Mouse (Mus musculus) embryonic fibroblast, embryonic 13.5 days (primary cell): ENCODE measurements at regions not wholly inside any gene's neighbourhood (a gene's known extent, or its start where the extent isn't known, plus 50 kb on each side); places are given as distances from the start of the nearest gene placed in this dataset.
A peak's percentile ranks its signal among the peaks of the same experiment; 100 is the strongest.

Experiments
- H3K27ac ChIP-seq: 2 replicates; pipeline ENCODE4 v1.5.1; 2012; ENCODE audit warnings: low read length, control low read depth, inconsistent platforms; ENCODE audit not compliant: insufficient read depth
- H3K4me1 ChIP-seq: 2 replicates; pipeline ENCODE4 v1.6.1; 2011; ENCODE audit warnings: low read length; ENCODE audit not compliant: control insufficient read depth, insufficient read depth
- H3K4me3 ChIP-seq: 2 replicates; pipeline ENCODE4 v1.5.1; 2011; ENCODE audit warnings: mild to moderate bottlenecking, control low read depth, low read length; ENCODE audit not compliant: insufficient read depth
- CTCF ChIP-seq: IDR thresholded peaks from 2 replicates; pipeline ENCODE4 v1.5.1; 2011; ENCODE audit warnings: mild to moderate bottlenecking, control low read depth, low read length, moderate library complexity, borderline replicate concordance; ENCODE audit not compliant: insufficient read depth
- POLR2A ChIP-seq: IDR thresholded peaks from 2 replicates; pipeline ENCODE4 v1.6.1; 2011; ENCODE audit warnings: low read depth, mild to moderate bottlenecking, control low read depth, low read length, moderate library complexity

- Histone ChIP-seq H3K27ac (no peak overlapping the region), H3K4me1 (no peaks in the 10 kb centered on the region), H3K4me3 (no peak overlapping the region)
- TF ChIP-seq POLR2A (no peak), CTCF (no peak)
Observed at GRCm38 (mm10) chr11:45200714-45201405, 583.7 kb downstream of the Ebf1 start.

- no peak overlapping the region for H3K4me3 ChIP-seq
- peaks cover 3% of the 10 kb centered on the region; the same call in 1 of the 2 replicates for H3K4me1 ChIP-seq
- TF ChIP-seq CTCF (no peak), POLR2A (no peak)
- H3K27ac ChIP-seq, result no peak overlapping the region
Observed at GRCm38 (mm10) chr11:45203446-45203845, 586.3 kb downstream of the Ebf1 start.

- Histone ChIP-seq H3K4me3 (no peak overlapping the region), H3K4me1 (peaks cover 3% of the 10 kb centered on the region; the same call in 1 of the 2 replicates), H3K27ac (peak overlapping the region; percentile 89)
- no peak for TF ChIP-seq CTCF
- TF ChIP-seq POLR2A, result no peak
Observed at GRCm38 (mm10) chr11:45206611-45207525, 589.8 kb downstream of the Ebf1 start.

- TF ChIP-seq CTCF (no peak), POLR2A (no peak)
- no peak overlapping the region for H3K27ac ChIP-seq
- no peak overlapping the region for H3K4me3 ChIP-seq
- peaks cover 3% of the 10 kb centered on the region; the same call in 1 of the 2 replicates for H3K4me1 ChIP-seq
Observed at GRCm38 (mm10) chr11:45214096-45214495, 597.0 kb downstream of the Ebf1 start.

- no peak for TF ChIP-seq POLR2A
- TF ChIP-seq CTCF, result no peak
- no peak overlapping the region for H3K4me3 ChIP-seq
- H3K27ac ChIP-seq, result no peak overlapping the region
- peaks cover 5% of the 10 kb centered on the region for H3K4me1 ChIP-seq
Observed at GRCm38 (mm10) chr11:45216942-45217474, 599.9 kb downstream of the Ebf1 start.

- Histone ChIP-seq H3K27ac (no peak overlapping the region), H3K4me3 (no peak overlapping the region), H3K4me1 (peaks cover 6% of the 10 kb centered on the region)
- TF ChIP-seq POLR2A (no peak), CTCF (no peak)
Observed at GRCm38 (mm10) chr11:45219239-45219638, 602.1 kb downstream of the Ebf1 start.

- H3K4me1 ChIP-seq, result peaks cover 3% of the 10 kb centered on the region
- no peak overlapping the region for H3K27ac ChIP-seq
- H3K4me3 ChIP-seq, result no peak overlapping the region
- no peak for TF ChIP-seq CTCF
- TF ChIP-seq POLR2A, result no peak
Observed at GRCm38 (mm10) chr11:45222021-45222420, 604.9 kb downstream of the Ebf1 start.

GRCm38 (mm10) chr11:45235476-45236412, 616.1 kb upstream of the Clint1 start:
- Histone ChIP-seq H3K4me3 (no peak overlapping the region), H3K27ac (peak overlapping the region; percentile 94), H3K4me1 (peaks cover 7% of the 10 kb centered on the region)
- TF ChIP-seq POLR2A, result no peak
- TF ChIP-seq CTCF, result no peak

- H3K4me1 ChIP-seq, result peaks cover 7% of the 10 kb centered on the region
Observed at GRCm38 (mm10) chr11:45237056-45237455, 614.8 kb upstream of the Clint1 start.

More at GRCm38 (mm10) chr11:45237056-45237455, 614.8 kb upstream of the Clint1 start:
- no peak overlapping the region for H3K4me3 ChIP-seq
- TF ChIP-seq CTCF (no peak), POLR2A (no peak)
- no peak overlapping the region for H3K27ac ChIP-seq
